Mouse (Mus musculus) MN1 (cell line): ENCODE data around the gene Flot1.

Source experiments
- DNase-seq: peaks from one replicate; pipeline ENCODE4 v3.0.0-alpha.2; 2016; ENCODE audit warnings: low spot score

Flot1 gene

DNA sequence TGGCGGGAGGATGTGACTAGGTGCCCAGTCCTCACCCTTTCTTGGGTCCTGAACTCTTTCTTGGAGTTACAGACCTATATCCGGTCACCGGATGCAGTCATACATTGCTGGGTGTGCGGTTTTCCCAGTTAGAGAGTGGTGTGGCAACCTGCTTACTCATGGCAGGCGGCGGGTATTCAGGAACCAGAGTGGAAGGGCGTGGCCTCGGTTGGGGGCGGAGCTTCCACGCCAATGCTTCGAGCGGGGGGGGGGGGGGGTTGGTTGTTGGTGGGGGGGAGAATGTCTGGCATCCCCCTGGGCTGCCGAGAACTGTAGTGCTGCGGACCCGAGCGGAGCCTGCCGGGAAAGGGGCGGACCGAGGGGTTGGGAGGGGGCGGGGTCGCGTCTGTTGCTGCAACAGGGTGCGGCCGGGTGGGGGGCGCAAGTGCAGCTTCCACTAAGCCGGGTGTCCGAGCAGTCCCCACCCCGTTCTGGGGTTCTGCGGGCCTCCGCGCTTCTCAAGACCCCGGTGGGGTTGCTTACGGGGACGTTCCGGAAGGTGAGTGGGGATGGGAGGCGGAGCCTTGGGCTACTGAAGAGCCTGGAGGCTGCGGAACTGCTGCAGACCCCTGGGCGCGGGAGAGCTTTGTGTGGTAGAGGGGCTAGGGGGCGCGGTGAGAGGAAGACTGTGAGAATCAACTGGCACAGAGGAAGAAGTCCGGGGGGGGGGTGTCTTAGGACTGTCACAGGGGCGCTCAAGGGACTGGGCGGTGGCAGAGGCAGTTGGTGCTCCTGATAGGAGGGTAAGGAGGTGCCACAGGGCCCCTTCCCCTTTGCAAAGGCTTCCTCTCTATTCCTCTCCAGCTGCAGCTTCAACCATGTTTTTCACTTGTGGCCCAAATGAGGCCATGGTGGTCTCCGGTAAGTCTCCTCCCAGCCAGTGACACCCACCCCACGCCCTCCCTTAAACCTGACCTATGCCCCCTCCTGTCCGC is at the start of gene Flot1:
TSS of gene Flot1 (plus strand) at position 267 of the 974 bp plus-strand sequence.
- DNase-seq: peak; percentile 96

DNA sequence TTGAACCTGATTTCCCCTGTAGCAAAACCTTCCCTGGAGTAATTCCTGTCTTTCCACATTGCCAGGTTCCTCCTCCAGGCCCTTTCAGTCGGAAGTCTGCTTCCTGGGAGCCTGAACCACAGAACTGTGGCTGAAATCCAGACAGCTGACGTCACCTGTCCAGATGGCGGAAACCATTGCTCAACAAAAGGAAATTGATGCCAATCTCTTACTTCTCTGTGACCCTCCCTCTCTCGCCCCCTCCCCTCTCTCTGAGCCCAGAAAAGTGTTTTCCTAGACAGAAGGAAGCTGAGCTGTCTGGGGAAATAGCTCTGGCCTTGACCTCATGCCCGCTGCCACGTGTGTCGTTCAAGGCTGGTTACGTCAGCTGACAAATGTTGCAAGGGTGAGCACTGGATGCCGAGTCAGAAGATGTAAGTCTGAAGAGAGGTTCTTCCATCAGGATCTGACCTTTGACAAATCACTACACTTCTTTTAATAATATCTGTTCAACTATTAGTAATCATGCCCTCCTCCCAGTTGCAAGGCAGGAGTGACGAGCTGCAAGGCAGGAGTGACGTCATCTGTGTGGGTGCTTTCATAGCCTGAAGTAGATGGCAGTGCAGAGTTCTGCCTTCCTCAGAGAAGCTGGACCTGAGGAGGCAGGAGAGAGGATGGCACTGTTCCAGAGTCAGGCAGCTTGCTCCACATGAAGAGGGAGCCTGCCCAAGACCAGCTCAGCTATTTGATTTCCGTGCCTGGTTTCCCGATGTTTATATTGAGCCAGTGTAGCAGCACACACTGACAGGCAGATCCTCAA is 46.0 kb upstream of the Flot1 start:
- peak; percentile 96 for DNase-seq

DNA sequence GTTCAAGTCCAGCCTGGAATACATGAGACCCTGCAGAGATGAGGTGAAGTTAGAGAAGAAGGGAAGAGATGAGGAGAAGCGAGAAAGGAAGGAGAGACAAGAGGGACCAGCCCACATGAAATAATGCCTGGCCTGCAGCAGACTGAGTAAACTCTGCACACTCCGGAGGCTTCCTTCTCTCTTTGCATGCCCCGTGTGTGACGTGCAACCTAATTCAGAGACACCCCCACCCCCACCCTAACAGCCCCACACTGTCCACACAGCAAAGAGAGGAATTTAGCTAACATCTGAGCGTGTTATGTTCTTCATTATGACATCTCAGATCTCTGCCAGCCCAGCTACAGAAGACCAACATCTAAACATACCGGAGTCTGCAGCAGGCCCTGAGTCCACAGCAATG is 44.1 kb upstream of the Flot1 start:
- DNase-seq: no peak

DNA sequence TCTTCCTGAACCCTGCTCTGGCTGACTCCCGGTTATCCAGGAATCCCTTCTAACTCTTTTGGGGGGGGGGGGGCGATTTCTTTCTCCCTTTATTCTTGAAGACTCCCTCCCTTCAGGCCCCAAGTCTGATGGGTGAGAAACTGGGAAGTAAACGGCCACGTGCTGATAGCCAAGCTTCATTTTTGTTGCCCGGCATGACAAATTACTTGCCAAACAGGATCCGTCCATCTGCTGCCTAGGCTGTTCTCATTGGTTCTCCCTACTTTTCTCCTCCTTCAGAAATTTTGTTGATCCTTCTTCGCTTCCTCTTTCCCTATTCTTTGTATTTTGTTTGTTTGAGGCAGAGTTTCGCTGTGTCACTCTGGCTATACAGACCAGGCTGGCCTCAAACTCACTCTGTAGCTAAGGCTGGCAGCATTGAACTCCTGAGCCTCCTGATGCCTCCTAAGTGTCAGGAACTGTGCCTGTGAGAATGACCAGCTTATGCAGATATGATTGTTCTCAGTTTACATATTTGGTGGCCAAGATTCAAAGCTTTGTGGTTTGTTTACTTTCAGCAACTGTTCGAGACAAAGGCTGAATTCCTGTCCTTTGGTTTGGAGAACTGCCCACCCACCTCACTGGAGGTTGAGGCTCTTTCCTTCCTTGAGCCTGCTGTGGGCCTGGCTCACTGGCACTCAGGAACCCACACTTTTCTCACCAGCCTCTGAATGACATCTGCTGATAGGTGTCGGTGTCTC is 43.4 kb upstream of the Flot1 start:
- DNase-seq: no peak

DNA sequence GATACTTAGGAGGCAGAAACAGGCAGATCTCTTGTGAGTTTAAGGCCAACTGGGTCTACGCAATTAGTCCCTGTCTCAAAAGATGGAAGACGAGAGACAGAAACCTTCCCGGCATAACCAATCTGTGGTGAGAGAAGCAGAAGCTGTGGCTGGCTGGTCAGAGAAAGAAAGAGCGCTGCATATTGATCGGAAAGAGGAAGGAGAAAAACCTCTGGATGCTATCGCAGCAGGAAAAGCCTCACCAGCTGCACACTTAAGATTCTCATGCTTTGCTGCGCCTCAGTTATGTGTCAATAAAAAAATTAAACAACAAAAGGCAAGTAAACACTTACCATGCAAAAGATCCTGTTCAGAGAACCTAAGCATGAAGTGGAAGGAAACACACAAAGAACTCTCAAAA is 42.7 kb upstream of the Flot1 start:
- no peak for DNase-seq

DNA sequence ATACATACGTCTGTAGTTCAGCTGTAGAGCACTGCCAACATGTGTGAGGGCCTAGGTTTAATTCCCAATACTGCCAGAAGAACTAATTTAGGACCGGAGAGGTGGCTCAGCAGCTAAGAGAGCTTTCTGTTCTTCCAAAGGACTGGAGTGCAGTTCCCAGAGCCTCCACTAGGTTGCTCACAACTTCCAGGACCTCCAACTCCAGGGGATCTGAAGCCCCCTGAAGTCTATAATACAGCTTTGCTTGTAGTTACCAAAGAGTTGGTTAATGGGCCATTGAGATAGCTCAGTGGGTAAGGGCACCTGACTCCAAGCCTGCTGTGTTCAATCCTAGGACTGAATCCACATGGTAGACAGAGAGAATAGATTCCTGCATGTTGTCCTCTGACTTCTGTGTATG is 40.6 kb upstream of the Flot1 start:
- no peak for DNase-seq

DNA sequence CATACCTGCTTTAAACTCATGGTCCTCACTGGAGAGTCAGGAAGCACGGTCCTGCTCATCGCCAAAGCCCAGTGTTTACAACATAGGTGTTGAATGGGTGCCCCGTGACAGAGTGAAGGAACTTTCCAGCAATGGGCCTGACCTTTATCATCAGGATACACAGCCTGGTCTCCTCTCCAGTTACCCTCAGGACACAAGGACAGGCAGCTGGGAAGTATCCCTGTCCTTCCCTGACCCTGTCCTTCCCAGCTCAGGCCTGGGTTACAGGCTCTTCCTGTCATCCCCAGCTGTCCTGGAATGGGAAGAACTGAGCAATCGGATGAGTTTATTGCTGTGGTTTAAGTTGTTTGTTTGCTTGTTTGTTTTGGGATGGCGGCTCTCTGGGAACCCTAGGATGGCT is 40.1 kb upstream of the Flot1 start:
- DNase-seq: no peak

DNA sequence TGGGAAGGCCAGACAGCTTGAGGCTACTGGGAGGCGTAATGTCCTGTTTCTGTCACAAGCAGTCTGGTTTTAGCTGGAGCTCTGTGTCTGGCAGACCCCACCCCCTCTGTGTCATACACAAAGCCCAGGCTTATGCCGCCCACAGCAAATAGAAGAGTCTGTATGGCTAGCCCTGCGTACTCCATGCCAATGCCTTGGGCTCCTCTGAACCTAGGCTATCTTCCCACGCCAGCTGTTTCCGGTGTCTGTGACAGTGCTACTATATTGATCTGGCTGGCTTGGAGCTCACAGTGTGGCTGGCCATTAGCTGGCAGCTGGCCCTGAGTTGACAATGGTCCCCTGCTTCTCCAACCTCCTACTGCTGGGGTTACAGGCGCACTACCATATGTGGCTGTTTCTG is 39.1 kb upstream of the Flot1 start:
- DNase-seq: peak; percentile 35

DNA sequence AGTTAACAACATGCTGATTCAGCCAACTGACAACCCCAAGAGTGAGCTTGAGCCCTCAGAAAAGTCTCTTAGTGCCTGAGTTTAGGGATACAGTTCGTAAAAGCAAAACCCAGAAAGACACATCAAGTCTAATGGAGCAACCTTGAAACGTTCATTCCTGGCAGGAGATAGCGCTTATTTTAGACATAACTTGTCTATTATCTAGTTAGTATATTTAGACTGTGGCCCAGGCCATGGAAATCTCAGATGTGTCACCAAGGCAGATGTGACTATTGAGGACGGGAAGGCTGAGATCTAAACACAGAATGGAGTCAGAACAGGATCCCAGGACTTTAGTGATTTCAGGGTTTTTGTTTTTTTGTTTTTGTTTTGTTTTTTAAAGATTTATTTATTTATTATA is 37.9 kb upstream of the Flot1 start:
- no peak for DNase-seq

DNA sequence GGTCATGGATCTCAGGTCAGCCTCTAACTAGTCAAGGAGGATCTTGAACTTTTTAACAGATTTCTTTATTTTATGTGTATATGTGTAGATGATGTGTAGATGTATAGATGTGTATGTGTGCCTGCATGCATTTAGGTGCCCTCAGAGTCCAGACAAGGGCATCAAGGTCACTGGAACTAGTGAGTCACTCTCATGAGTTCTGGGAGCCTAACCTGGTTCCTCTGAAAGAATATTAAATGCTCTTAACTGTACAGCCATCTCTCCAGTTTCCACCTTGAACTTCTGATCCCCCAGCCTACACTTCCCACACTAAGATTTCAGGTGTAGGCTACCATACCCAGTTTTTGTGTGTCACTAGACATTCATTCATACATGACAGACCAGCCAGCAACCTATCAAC is 35.5 kb upstream of the Flot1 start:
- no peak for DNase-seq

DNA sequence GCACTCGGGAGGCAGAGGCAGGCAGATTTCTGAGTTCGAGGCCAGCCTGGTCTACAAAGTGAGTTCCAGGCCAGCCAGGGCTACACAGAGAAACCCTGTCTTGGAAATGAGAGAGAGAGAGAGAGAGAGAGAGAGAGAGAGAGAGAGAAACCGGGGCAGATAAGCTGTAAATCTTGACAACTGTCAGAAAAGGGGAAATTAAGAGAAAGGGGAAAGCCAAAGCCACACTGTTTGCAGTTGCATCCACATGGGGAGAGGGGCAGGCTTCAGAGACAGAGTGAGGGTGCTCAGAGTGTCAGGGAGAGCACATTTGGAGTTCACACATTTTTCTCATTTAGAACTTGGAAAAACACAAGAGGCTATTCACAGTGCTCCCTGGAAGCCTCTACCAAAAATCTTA is 35.0 kb upstream of the Flot1 start:
- DNase-seq: no peak

DNA sequence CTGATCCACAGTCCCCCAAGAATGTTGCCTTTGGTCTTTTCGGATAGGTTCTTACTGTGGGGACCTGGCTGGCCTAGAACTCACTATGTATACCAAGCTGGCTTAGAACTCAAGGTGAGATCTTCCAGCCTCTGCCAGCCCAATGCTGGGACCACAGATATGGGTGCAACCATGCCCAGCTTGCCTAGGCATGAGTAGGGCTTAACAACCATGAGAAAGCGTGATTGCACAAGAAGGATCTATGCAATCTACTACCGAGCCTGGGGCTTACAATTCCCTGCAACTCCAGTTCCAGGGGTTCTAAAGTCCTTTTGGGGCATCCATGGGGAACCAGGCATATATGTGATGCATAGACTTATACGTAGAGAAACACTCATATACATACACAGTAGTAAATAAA is 32.1 kb upstream of the Flot1 start:
- no peak for DNase-seq

DNA sequence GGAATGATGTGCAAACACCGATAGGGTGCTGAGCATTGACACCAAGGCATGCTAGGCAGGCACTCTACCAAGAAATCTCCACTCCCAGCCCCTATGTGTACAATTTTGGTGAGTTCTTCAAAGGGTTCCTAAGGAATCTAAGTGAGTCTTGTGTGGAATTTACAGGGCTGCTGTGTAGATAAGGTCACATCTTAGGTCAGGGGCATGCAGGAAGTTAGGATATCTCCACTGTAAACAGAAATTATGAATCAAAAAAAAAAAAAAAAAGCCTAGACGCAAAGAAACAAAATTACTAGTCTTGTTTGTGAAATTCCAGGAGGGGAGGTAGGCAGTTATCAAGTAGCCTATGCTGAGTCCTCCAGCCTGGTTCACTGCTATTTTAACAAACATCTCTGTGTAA is 30.2 kb upstream of the Flot1 start:
- no peak for DNase-seq

DNA sequence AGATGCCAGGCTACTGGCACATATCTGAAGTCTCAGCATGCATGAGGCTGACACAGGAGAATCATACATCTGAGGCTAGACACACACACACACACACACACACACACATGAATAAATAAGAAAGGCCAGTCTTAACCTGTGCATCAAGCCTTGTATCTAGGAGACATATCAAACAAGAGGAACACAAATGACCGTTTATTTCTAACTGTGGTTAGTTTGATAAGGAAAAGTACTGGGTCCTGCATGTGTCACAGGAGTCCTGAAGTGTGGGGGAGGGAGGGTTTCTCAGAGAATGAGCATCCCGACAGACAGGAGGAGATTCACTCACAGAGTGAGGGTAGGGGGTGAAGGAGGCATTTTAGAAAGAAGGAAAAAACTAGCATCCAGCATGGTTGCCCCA is 27.9 kb upstream of the Flot1 start:
- no peak for DNase-seq

DNA sequence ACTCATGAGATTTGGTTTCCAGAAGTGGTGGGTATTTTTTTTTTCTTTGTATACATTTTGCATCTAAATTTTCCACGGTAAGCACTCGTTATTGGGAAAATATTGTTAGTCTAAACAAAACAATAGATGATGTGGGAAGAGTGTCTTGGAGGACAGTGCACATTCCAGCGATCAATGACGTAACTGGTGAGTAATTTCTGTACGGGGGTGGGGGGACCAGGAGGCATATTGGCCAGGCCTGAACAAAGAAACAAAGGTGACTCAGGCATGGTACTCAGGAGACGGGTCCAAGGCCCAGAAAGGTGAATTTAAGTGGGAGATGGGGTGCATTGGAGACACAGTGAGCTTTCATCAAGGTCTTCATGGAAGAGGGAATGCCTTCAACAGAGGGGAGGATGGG is 27.4 kb upstream of the Flot1 start:
- DNase-seq: no peak

DNA sequence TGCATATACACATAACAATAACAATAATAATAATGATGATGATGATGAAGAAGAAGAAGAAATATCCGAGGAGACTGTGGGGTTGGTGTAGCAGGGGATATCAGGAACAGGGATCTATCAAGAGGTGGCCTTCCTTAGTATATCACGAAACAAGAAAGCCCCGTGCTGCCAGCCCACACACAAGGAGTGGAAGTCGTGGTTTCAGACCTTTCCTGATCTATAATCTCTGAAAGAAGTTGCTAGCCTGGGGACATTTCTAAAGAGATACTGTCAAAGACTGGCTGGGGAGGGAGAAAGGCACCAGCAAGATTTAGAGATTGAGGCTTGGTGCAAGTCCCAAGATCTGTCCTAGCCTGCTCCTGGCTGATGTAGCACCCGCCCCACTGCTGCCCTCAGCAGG is 26.2 kb upstream of the Flot1 start:
- no peak for DNase-seq

DNA sequence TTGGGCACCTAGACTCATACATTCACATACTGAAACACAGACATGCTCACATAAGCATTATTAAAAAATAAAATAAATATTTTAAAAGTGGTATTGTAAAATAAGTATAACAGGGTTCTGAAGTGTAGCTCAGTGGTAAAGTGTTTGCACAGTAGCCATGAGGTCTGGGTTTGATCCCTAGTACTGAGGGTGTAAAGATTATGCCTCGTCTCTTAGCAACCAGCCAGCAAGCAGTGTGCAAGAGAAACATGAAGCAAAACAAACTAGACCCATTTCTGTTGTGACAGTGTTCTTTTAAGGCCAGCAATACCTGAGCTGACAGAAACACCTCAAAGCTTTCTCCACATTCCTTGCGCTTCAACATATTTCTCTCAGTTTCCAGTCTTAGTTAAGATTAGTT is 22.1 kb upstream of the Flot1 start:
- no peak for DNase-seq

DNA sequence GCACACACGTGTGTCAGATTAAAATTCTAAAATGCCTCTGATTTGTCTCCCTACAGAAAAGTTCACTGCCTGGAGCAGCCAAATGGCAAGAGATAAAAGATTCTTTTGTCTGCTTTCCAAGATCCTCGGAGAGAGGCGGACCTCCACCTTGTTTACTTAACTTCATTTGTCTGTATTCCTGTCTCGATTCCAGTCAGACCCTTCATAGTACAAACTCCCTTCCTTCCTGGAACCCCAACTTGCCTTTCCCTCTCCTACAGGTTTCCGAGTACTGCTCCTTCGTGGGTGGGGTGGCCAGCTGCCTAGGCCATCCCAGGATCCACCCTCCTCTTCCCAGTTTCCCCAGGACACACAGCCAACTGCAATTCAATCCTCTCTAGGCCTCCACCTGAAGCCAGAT is 20.0 kb upstream of the Flot1 start:
- DNase-seq: no peak

DNA sequence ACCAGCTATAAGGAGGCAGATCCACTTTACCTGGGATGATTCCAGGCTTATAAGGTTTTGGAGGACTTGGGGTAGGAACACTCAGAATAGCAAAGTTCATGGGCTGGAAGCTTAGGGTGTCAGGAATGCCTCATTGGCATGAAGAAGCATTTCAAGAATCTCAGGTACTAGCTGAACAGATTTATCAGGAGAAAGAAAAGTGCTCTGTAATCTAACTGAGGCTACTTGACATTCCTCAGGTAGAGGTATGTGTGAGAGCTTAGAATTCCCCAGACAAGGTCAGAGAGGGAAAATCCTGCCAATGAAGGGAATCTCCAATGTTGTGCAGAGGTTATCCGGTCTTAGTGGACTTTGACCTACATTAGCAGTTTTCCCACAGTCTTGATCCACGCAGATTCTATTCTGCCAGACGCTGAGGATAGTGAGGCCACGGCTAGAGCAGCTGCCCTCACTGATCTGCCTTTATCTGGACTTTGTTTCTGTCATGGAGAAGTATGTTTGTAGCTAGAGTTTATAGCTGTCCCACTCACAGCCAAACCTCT is 19.1 kb upstream of the Flot1 start:
- DNase-seq: no peak

DNA sequence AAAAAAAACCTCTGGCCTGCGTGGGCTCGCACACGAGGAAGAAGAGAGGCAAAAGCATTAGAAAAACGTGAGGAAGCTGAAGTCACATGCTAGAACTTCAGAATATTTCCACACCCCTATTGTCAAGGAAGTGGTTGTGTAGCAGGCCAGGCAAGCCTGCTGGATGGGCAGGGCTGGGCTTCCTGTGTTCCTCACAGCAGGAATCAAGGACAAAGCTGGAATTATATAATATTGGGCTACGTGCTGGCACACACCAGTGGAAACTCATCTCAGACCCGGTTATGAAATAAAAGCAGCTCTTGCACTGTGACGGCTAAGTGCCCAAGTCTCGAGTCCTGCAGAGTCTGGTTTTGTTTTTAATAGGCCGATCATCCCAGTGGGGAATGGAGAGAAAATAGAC is 15.0 kb upstream of the Flot1 start:
- no peak for DNase-seq

DNA sequence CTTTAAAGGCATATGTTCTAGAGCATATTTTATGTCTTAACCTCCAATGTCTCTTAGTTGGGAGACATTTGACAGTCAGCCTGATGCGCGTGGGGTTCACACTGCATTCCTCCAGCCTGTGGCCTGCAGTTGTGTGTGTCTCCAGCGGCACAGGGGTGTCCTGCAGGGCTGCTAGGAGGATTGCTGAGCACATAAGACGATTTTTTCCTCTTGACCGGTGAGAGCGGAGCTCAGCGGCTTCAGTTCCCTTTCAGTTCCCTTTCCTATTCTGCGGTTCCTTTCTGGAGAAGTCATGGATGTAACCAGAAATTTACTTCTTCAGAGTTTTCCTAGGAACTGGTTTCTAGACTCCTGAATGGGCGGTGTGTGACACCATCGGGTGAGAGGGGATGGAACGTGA is 13.6 kb upstream of the Flot1 start:
- DNase-seq: no peak

DNA sequence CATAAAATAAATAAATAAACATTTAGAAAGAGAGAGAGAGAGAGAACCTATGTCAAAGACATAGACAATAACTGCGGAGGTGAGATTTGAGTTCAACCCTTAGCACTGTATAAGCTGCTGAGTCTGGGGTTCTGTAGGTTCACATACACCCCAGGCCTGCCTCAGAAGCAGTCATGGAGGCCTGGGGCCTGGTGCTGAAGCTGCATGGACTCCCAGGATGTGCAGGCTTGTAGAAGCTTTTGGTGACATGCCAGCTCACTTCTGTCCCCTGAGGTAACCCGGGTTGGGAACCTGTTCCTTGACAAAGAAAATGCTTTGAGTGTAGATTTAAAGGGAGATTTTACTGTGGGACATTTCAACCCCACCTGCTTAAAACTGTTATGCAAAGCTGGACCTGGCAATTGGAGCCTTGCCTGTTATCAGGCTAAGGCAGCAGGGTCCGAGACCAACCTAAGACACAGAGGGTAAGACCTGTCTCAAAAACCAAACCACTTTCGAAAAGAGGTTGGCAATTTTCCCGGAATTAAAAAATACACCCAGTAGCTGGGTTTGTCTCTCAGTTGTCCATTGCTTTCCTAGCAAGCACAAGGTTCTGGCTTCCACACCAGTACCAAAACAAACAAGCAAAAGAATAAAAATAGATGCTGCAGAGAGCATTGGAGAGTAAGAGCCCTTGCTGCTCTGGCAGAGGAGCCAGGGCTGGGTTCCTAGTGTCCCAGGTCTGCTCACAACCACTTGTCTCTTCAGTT is 12.0 kb upstream of the Flot1 start:
- DNase-seq: no peak
